Comparison of ENCODE assay signal across 21 mouse cellular contexts in genomic region chr10:94335047-94335446, GRCm38 (mm10). TPM values are rescaled to one million over a fixed set of nuclear protein-coding genes. Genes with fewer than 3 reads are reported as not detected.
"Had no signal": no experiment of that assay in that cellular context is flagged by ENCODE, and none has a peak within 500 bp of the region (broad histone marks: within the 10 kb centered on the region; RNA-seq: fewer than 3 reads in every experiment).

No protein-coding gene starts in this region.

- H3K36me3 ChIP-seq: neural tube, embryonic 12.5 days; stomach, embryonic 15.5 days had no signal

- H3K4me3 ChIP-seq: neural tube, embryonic 12.5 days; stomach, embryonic 15.5 days had no signal

- H3K4me1 ChIP-seq: neural tube, embryonic 12.5 days; stomach, embryonic 15.5 days had no signal

- H3K27ac ChIP-seq: neural tube, embryonic 12.5 days; stomach, embryonic 15.5 days; stomach, postnatal 0 days had no signal

- DNase-seq: retina, postnatal 1 day; right cerebral cortex, adult 18-20 months; right cerebral cortex, postnatal 14 days; right cerebral cortex, postnatal 25 days; right cerebral cortex, postnatal 4 days; spleen, adult 18-20 months; thymus, adult 18-20 months; thymus, adult 2 months; thymus, postnatal 14 days; thymus, postnatal 25 days; thymus, postnatal 36 days; thymus, postnatal 4 days had no signal

- H3K4me2 ChIP-seq: neural tube, embryonic 12.5 days; stomach, embryonic 15.5 days had no signal

- H3K9me3 ChIP-seq: neural tube, embryonic 12.5 days; stomach, embryonic 15.5 days had no signal

- H3K27me3 ChIP-seq: neural tube, embryonic 12.5 days; stomach, embryonic 15.5 days had no signal

- H3K9ac ChIP-seq: neural tube, embryonic 12.5 days; stomach, embryonic 15.5 days had no signal

RNA-seq across cellular contexts. Expression of gene Gm4792, which starts 36.5 kb away (rescaled TPM):
- polyA plus RNA-seq: small intestine, adult 2 months; spleen, adult 2 months; stomach, embryonic 14.5 days; stomach, embryonic 15.5 days; stomach, embryonic 16.5 days; testis, adult 2 months; thymus, adult 2 months; thymus, postnatal 0 days had no signal
